Mouse (Mus musculus) CH12F3 (cell line): ENCODE measurements around the gene Gtpbp10.

ENCODE experiments used
- in situ Hi-C: fragments of 300-500 bp; cut with MboI; formaldehyde crosslinking; loops from 2 replicates; pipeline ENCODE4 v1.14.3; 2020; ENCODE audit warnings: low sequenced_read_pairs

Gtpbp10 gene

DNA sequence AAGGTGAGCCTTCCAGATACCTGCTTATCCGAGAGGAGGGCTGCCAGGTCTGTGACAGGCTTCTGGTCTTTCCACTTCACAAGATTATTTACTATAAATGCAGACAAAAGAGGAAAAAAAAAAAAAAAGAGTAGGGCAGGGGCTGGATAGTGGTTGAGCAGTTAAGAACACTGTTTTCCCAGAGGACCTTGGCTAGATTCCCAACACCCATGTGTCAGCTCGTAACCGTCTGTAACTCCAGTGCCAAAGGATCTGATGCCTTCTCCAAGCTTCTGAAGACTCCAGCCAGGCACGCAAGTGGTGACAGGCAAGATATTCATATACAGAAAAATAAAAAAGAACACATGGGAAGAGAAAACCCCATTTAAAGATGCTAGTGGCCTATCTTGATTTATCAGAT, 56.0 kb downstream of the Gtpbp10 start:
- in situ Hi-C loops, result loop anchor here (10.0 kb wide), 1 partner anchor 251 kb away; no protein-coding TSS in a partner anchor

DNA sequence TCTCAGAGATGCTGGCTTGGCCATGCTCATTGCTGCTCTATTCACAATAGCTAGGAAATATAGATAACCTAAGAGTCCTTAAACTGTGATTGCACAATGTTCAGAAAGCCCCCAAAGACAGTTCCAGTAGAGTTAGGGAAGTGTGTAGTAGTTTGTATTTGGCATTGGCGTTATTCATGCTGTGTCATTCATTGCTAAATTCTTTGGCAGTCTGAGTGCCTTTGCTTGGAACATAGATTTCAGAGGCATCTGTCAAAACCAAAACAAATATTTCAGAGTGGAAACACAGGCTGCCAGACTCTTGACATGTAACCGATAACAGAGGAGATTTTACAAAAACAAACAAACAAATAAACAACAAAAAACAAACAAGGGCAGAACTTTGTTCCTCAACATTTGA, 57.8 kb downstream of the Gtpbp10 start:
- in situ Hi-C loops, result loop anchor here (10.0 kb wide), 1 partner anchor 253 kb away; no protein-coding TSS in a partner anchor

DNA sequence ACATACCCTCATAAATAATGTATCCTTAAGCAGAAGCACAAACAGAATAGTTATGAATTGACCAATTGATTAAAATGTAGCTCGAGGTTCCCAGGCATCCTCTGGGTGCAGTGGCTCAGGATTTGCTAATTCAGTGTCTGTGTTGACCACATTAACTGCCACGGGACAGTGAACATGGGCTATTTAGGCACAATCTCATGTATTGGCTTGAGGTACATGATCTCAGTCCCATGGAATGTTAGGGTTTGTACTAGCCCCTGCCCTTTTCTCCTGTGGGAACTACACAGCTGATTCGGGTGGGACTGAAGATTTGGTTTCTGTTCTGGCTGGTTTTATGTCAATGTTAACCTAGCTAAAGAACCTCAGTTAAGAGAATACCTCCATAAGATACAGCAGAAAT, 62.9 kb downstream of the Gtpbp10 start:
- in situ Hi-C loops, result no loop called here

DNA sequence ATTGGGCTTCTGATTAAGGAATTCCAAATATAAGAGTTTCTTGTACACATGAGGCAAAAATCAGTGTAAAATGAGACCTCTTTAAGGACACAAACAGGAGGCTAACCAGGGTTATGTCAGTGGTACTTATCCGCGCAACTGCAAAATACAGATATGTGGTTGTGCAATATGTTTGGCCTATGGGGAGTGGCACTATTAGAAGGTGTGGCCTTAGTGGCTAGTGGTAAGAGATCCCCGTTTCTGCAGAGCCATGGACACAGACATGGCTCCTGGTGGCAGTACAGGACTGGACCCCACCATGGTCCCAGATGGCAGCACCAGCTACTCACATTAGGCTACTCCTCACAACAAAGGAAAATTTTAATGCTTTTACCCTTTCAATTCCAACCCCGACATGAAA, 64.3 kb downstream of the Gtpbp10 start:
- in situ Hi-C loops, result no loop called here

DNA sequence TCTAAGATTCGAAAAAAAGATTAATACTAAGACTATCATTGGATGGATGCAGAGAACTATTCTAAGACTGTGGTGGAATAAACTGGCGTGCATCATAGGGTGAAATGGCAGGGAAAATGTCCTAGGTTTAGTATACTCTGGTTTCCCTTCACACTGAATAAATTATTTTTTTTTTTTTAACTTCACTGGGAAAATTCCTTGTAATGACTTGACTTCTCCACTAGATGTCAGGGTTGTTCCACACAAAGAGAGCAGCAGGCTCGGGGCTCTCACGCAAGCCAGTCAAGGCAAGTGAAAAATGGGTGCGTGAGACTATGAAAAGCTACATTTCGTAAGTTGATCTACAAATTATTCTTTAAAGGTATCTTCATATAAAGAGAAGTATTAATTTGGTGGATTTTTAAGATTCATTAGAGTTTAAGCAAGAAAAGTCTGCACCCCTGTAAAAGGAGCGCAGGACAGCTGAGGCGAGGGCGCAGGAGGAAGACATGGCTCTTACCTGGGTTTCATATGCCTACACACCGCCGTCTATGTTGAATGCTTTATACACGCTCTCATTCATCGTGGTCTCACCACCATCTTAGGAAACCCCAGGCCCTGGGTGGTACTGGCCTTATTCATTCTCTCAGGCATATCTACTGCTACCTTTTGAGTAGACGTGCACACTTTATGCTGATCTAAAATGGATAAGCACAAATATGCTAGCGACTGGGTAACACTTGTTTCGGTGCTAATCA, 64.9 kb downstream of the Gtpbp10 start:
- in situ Hi-C loops, result no loop called here

DNA sequence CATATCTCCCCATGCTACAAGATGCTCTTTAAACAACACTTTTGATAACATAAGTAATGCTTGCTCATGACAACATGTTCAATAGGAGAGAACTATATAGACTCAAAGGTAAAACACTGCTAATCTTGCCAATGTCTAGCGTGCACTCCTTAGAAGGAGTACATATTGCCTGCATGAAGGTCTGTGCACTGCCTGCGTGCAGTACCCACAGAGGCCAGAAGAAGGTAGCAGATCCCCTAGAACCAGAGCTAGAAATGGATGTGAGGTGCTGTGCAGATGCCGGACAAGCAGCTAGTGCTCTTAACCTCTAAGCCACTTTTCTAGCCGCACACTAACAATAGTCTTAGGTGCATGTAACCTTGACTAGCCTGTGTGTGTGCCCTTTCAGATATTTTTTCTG, 67.2 kb downstream of the Gtpbp10 start:
- in situ Hi-C loops, result no loop called here
